ENCODE assay signal across 24 mouse cellular contexts in genomic region chr10:79736706-79737105, GRCm38 (mm10). TPM values are rescaled to one million over a fixed set of nuclear protein-coding genes. Genes with fewer than 3 reads are reported as not detected.
"Had no signal": no experiment of that assay in that cellular context is flagged by ENCODE, and none has a peak within 500 bp of the region (broad histone marks: within the 10 kb centered on the region; RNA-seq: fewer than 3 reads in every experiment).

No protein-coding gene starts in this region.

- H3K4me1 ChIP-seq: limb, embryonic 13.5 days; liver, embryonic 12.5 days; lung, embryonic 15.5 days; neural tube, embryonic 13.5 days had no signal

- H3K27me3 ChIP-seq: kidney, embryonic 15.5 days; liver, embryonic 15.5 days; lung, embryonic 15.5 days had no signal

- DNase-seq: kidney, adult 8-10 months; kidney, postnatal 14 days; kidney, postnatal 4 days; liver; lung, adult 18-20 months; lung, postnatal 10 days; lung, postnatal 36 days; retina, postnatal 1 day; thymus, adult 2 months; thymus, postnatal 14 days had no signal

- H3K27ac ChIP-seq: kidney, embryonic 15.5 days; limb, embryonic 10.5 days; limb, embryonic 13.5 days; liver, embryonic 12.5 days; liver, embryonic 15.5 days; lung, embryonic 15.5 days; midbrain, embryonic 10.5 days; midbrain, embryonic 13.5 days; neural tube, embryonic 13.5 days; stomach, postnatal 0 days had no signal

- H3K4me3 ChIP-seq: kidney, embryonic 15.5 days; limb, embryonic 10.5 days; limb, embryonic 13.5 days; liver, embryonic 12.5 days; liver, embryonic 15.5 days; lung, embryonic 15.5 days; megakaryocyte, embryonic 14.5 days; midbrain, embryonic 10.5 days; midbrain, embryonic 13.5 days; myocyte; neural tube, embryonic 13.5 days had no signal

RNA-seq across cellular contexts. Expression of gene Fgf22, which starts 18.2 kb away (rescaled TPM):
- total RNA-seq: monocyte, adult 5-6 weeks; neutrophil, adult 5-6 weeks had no signal
- polyA plus RNA-seq: liver, embryonic 15.5 days; thymus, adult 2 months had no signal

RNA-seq across cellular contexts. Expression of gene Hcn2, which starts 20.3 kb away (rescaled TPM):
- total RNA-seq: monocyte, adult 5-6 weeks; neutrophil, adult 5-6 weeks had no signal
- polyA plus RNA-seq: limb, embryonic 13.5 days had no signal
